Mouse (Mus musculus): ENCODE measurements around the gene Apbb2. TPM values are rescaled to one million over a fixed set of nuclear protein-coding genes. Genes with fewer than 3 reads are reported as not detected.

The Apbb2 gene
- polyA plus RNA-seq, 1 experiment from 2014 or later, result 25.1 TPM

- Histone ChIP-seq H3K27ac (no peak overlapping the region), H3K4me1 (0 out of 2 replicates have a peak, but pooled peaks cover 3% of the 10 kb centered on the region), H3K9me3 (no peaks in the 10 kb centered on the region), H3K36me3 (no peaks in the 10 kb centered on the region), H3K27me3 (ENCODE audit: insufficient read depth, poor library complexity, severe bottlenecking) (no peaks in the 10 kb centered on the region), H3K4me3 (no peak overlapping the region)
- 69% methylated on average over 5 of the region's 5 CpGs for WGBS
- DNase-seq (ENCODE audit: low spot score), result no peak
These were observed 365.4 kb downstream of the Apbb2 start for GRCm38 (mm10) chr5:66253219-66253618.

Other genes starting within 250 kb of the Apbb2 start
- gene Uchl1, start 57.3 kb upstream of the Apbb2 start, polyA plus RNA-seq (2016; fragmentation: Nextera tagmentation; extraction: Ambion mirVana), result 93.3 and 116 TPM in 2 replicates
- gene Limch1, start 127.0 kb upstream of the Apbb2 start, polyA plus RNA-seq (2016; fragmentation: Nextera tagmentation; extraction: Ambion mirVana), result 20.8 and 30.1 TPM in 2 replicates

All from heart, embryonic 10.5 days (tissue).